Mouse (Mus musculus) leukemia stem cell, adult 10-12 weeks (primary cell): ENCODE data around the gene Gng7. TPM values are rescaled to one million over a fixed set of nuclear protein-coding genes. Genes with fewer than 3 reads are reported as not detected.

ENCODE experiments used
- polyA plus RNA-seq: library from polyadenylated mRNA; stranded (reverse); fragments of >175 nt; gene quantifications from 2 replicates; pipeline ENCODE4 v1.2.3, GENCODE M21; 2012; ENCODE audit warnings: low replicate concordance

The Gng7 gene
- polyA plus RNA-seq, result 0.27 and 0.35 TPM in 2 replicates

GRCm38 (mm10) chr10:81014393-81015384, at the start of gene Gng7:
Gene Gng7, minus strand, starts transcription at chr10:81014945.

GRCm38 (mm10) chr10:81059603-81060543, 45.1 kb upstream of the Gng7 start, which contains the start of gene Sgta:
Gene Sgta, minus strand, starts transcription at chr10:81060181.

GRCm38 (mm10) chr10:81036988-81037580, 22.3 kb upstream of the Gng7 start, which contains the start of gene Slc39a3:
Gene Slc39a3, minus strand, starts transcription at chr10:81037426.

DNA sequence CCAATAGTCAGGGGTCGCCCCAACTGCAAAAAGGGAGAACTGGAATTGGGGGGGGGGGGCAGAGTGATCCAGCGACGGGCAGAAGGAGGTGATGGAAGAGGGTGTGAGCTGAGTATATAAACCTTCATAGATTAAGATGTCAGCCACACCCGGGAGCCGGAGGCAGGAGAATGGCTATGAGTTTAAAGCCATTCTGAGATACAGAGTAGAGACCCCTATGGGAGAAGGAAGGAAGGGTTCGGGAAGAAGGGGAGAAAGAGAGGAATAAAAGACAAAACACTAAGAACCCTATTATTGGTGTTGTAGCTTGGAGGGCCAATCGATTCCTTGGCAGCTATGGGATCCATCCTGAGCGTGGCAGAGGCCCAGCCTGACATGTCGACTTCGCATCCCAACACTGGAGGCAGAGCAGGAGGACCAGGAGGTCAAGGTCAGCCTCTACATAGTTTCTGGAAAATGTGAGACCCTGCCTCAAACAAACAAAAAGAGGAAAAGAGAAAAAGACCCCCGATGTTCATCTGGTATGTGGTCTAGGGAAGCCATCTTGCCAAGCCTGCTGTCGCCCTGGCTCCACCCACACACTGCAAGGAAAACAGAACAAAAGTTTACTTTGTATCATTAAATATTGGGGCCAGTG, 11.0 kb upstream of the Gng7 start, which contains the start of gene Diras1:
Gene Diras1, minus strand, starts transcription at position 24 of the 637 bp plus-strand sequence.

GRCm38 (mm10) chr10:80929299-80930226, 85.2 kb downstream of the Gng7 start, which contains the start of gene Gadd45b:
Gene Gadd45b, plus strand, starts transcription at chr10:80930073.

GRCm38 (mm10) chr10:80917779-80918434, 96.8 kb downstream of the Gng7 start, which contains the start of gene Lmnb2:
Gene Lmnb2, minus strand, starts transcription at chr10:80918245.

GRCm38 (mm10) chr10:80900318-80901247, 114.2 kb downstream of the Gng7 start, which contains the start of gene Timm13:
Gene Timm13, minus strand, starts transcription at chr10:80900969.

Other genes with a start within 250 kb of the Gng7 start
- 1,203 and 1,963 TPM in 2 replicates for gene Sf3a2, start 216.7 kb downstream of the Gng7 start, polyA plus RNA-seq
- gene Plekhj1, start 216.3 kb downstream of the Gng7 start, polyA plus RNA-seq, result 158 and 168 TPM in 2 replicates
- gene Amh, start 209.7 kb downstream of the Gng7 start, polyA plus RNA-seq, result 1.6 and 3.6 TPM in 2 replicates
- gene Jsrp1, start 201.4 kb downstream of the Gng7 start, polyA plus RNA-seq, result not detected in 2 replicates
- gene Oaz1, start 188.3 kb downstream of the Gng7 start, polyA plus RNA-seq, result 1,955 and 2,032 TPM in 2 replicates
- gene Lingo3, start 170.9 kb downstream of the Gng7 start, polyA plus RNA-seq, result 0.27 and 0.65 TPM in 2 replicates
- gene Lsm7, start 159.7 kb downstream of the Gng7 start, polyA plus RNA-seq, result 82.8 and 101 TPM in 2 replicates
- 289 and 463 TPM in 2 replicates for gene Sppl2b, start 159.7 kb downstream of the Gng7 start, polyA plus RNA-seq
- gene Tmprss9, start 143.1 kb downstream of the Gng7 start, polyA plus RNA-seq, result 0.36 and 1.6 TPM in 2 replicates
- gene Timm13, start 114.0 kb downstream of the Gng7 start, polyA plus RNA-seq, result 135 and 264 TPM in 2 replicates
- 5.7 and 6.6 TPM in 2 replicates for gene Lmnb2, start 96.7 kb downstream of the Gng7 start, polyA plus RNA-seq
- gene Gadd45b, start 84.9 kb downstream of the Gng7 start, polyA plus RNA-seq, result 5.7 and 9.6 TPM in 2 replicates
- not detected in 2 replicates for gene Diras1, start 10.7 kb upstream of the Gng7 start, polyA plus RNA-seq
- gene Slc39a3, start 22.5 kb upstream of the Gng7 start, polyA plus RNA-seq, result 13.0 and 21.1 TPM in 2 replicates
- gene Sgta, start 45.2 kb upstream of the Gng7 start, polyA plus RNA-seq, result 204 and 220 TPM in 2 replicates
- gene Thop1, start 55.1 kb upstream of the Gng7 start, polyA plus RNA-seq, result 162 and 193 TPM in 2 replicates
- gene Creb3l3, start 83.9 kb upstream of the Gng7 start, polyA plus RNA-seq, result 0.35 TPM in 1 of 2 replicates, not detected in the other
- 498 and 833 TPM in 2 replicates for gene Map2k2, start 91.0 kb upstream of the Gng7 start, polyA plus RNA-seq
- gene Zbtb7a, start 120.3 kb upstream of the Gng7 start, polyA plus RNA-seq, result 295 and 321 TPM in 2 replicates
- gene Pias4, start 153.0 kb upstream of the Gng7 start, polyA plus RNA-seq, result 90.2 and 186 TPM in 2 replicates
- 344 and 2,489 TPM in 2 replicates for gene Eef2, start 161.7 kb upstream of the Gng7 start, polyA plus RNA-seq
- 53.3 and 169 TPM in 2 replicates for gene Dapk3, start 168.1 kb upstream of the Gng7 start, polyA plus RNA-seq
- not detected in 2 replicates for gene 4930442H23Rik, start 168.9 kb upstream of the Gng7 start, polyA plus RNA-seq
- gene Nmrk2, start 187.1 kb upstream of the Gng7 start, polyA plus RNA-seq, result not detected in 2 replicates
- gene Atcay, start 215.9 kb upstream of the Gng7 start, polyA plus RNA-seq, result 0.09 and 0.16 TPM in 2 replicates
- 1.6 and 1.7 TPM in 2 replicates for gene Zfr2, start 218.2 kb upstream of the Gng7 start, polyA plus RNA-seq
- gene Matk, start 238.0 kb upstream of the Gng7 start, polyA plus RNA-seq, result 4.8 and 18.9 TPM in 2 replicates